Mouse (Mus musculus) c-Kit-positive CD71-negative TER-119-negative erythroid progenitor cells, embryonic 14.5 days (primary cell): ENCODE results near the gene Zfp513.
"Not testable (repeated sequence)": the region's sequence is repeated elsewhere in the genome, so short reads cannot be mapped to it uniquely, and the experiment has no call there.

Experiments used
- DNase-seq: peaks from one replicate; pipeline ENCODE4 v3.0.0-alpha.2; 2013; ENCODE audit warnings: low read depth

The Zfp513 gene

DNA sequence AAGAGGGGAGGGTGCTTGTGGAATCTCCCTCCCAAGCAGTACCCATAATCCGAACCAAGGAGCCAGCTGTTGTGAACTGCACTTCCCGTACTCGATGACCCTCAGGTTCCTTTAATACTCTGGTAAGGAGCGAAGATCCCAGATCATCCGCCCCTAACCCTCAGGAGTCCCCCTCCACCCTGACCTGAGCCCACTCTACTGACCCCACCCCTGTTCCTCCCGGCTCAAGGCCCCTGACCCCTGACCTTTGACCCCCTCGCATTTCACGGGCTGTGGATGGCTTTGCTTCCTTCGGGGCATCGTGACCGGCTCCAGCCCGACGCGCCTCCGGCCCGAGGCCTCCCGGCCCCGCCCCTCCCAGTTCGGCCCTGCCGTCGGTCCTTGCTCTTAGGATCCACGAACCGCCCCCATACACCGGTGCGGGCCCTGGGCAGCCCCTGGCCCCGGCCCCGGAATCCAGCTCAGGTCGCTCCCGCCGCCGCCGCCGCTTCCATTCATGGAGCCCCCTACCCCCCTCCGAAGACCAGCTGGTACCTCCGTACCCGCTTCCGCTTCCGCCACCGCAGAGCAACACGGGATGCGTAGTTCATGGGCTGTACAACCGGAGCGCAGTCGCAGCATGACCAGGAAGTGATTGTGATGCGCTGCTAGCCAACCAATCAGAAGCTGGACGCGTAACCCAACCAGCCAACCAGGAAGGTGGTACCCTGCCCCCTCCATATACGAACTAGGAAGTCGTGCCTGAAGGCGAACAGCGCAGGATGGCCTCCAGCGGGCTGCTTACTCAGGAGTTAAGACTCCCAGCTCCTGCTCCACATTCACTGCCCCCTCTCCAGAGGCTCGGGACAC lies at the start of gene Zfp513:
Gene Zfp513, minus strand, starts transcription at position 562 of the 849 bp plus-strand sequence.
- peak; percentile 94 for DNase-seq

DNA sequence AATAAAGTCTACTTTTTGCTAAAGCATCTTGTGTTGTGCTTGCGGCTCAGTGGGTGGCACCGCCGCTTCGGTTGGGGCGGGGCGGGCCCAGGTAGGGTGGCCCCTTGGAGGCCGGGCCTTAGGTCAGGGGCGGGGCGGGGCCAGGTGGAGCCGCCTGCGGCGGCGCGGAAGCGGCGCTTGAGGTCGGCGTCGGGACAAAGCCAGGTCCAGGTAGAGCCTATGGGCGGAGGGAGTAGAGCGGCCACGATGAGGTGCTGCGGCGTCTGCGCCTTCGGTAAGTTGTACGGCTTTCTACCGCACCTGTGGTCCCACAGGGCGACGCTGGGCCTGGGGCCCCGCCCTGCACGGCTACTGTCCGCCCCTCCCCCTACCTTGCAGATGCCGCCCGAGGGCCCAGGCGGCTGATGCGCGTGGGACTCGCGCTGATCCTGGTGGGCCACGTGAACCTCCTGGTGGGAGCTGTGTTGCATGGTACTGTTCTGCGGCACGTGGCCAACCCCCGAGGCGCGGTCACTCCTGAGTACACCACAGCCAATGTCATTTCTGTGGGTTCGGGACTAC lies 49.5 kb upstream of the Zfp513 start, which contains the start of gene Krtcap3:
Gene Krtcap3, plus strand, starts transcription at position 151 of the 561 bp plus-strand sequence.
- no peak for DNase-seq

DNA sequence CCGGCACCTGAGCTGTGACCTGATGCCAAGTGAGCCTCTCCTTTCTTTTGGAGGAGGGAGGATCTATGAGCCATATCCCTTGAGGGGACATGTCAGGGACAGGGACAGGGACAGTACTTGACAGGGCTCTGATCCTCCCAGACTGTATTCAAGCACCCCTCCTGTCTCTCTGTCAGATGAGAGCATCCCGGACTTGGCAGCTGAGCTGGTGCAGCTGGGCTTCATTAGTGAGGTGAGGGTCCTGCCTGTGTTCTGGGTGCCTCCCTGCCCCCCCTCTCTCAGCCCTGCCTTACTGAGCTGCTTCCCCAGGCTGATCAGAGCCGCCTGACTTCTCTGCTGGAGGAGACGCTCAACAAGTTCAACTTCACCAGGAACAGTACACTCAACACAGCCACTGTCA lies 48.6 kb upstream of the Zfp513 start:
- no peak for DNase-seq

DNA sequence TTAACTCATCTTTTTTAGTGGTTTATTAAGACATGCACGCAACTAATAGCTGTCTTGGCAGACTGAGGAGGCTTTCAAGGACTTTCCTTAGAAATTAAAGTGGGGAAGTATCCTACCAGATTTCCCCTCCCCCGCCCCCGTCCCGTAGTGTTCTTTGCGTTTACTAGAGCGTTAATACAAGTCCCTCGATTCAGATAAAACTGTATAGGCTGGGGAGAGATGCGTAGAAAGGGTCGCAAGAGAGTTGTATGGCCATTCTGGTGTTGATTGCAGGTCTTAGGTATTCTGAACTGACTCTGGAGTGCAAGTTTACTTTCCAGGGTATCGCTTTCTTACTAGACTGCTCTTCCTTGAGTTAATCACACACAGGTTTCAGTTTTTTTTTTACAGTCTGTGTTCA lies 40.1 kb upstream of the Zfp513 start:
- DNase-seq = no peak

GRCm38 (mm10) chr5:31241522-31242034 lies 39.5 kb upstream of the Zfp513 start:
- DNase-seq = no peak

DNA sequence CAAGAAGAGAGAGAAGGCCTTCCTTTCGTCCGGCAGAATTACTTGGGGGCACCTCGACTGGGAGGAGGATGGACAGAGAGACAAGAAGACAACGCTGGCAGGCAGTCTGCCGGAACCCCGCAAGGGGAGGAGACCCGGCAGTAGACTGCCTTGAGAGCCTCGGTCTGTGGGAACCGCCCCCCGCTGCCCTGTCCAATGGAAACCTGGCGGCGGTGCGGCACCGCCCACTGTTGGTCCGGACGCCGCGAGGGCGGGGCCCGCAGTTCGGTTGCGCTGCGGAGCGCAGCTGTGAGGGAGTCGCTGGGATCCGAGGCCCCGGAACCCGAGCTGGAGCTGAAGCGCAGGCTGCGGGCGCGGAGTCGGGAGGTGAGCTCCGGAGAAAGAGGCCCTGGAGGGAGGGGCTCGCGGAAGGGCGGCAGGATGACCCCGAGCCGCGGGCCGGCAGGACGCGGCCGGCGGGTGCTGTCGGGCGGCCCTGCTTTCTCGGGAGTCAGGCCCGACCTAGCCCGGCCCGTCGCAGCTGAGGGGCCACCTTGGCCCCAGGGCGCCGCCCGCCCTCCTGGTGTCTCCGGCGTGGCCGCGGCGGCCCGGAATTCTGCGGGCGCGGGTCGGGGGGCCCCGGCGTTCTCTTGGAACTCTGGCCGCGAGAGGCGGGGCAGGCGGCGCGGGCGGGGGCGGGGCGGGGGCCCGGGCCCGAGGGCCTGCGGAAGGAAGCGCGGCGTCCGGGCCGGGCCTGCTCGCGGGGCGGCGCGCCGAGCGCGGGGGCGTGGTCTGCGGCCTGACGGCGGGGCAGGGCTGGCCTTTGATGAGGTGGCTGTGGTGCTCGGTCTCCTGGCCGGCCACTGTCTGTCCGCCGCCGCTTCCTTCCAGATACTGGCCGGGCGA lies 38.8 kb upstream of the Zfp513 start, which contains the start of the genes Nrbp1 and Gm9970:
Gene Nrbp1, plus strand, starts transcription at position 228 of the 885 bp plus-strand sequence.
Gene Gm9970, minus strand, starts transcription at position 596 of the 885 bp plus-strand sequence.
- DNase-seq = peak; percentile 90

- no peak for DNase-seq
Observed at GRCm38 (mm10) chr5:31226641-31227040, 24.5 kb upstream of the Zfp513 start.

GRCm38 (mm10) chr5:31222696-31223095 lies 20.6 kb upstream of the Zfp513 start:
- no peak for DNase-seq

DNA sequence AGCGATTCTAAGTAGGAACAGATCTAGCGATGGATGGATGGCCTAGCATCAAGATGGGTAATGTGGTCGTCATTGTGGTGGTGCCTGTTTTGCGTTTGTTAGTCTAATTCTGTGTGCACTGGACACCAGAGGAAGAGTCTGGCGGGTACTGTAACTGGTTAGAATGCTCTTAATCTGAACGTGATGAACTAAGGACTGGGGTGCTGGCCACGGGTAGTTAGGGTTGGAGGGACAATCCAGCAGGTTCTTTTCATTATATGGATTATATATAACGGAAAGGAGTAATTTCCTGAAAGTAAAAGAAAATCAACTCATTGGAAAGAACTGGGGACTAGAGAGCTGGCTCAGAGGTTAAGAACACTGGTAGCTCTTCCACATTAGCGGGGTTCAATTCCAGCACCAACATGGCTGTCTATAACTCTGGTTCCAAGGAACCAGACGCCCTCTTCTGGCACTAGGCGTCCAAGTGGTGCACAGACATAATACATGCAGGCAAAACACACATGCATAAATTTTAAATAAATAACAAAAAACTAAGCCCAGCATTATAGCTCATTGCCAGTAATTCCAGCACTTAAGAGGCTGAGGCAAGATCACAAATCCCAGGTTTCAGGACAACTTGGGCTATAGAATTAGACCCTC lies 19.3 kb upstream of the Zfp513 start:
- DNase-seq = peak; percentile 51

GRCm38 (mm10) chr5:31220448-31221303 lies 18.6 kb upstream of the Zfp513 start, which contains the start of gene Ppm1g:
TSS of gene Ppm1g (minus strand) at chr5:31220687.
- DNase-seq = peak; percentile 87

- peak; percentile 30 for DNase-seq
Observed at GRCm38 (mm10) chr5:31219911-31220447, 17.9 kb upstream of the Zfp513 start.

DNA sequence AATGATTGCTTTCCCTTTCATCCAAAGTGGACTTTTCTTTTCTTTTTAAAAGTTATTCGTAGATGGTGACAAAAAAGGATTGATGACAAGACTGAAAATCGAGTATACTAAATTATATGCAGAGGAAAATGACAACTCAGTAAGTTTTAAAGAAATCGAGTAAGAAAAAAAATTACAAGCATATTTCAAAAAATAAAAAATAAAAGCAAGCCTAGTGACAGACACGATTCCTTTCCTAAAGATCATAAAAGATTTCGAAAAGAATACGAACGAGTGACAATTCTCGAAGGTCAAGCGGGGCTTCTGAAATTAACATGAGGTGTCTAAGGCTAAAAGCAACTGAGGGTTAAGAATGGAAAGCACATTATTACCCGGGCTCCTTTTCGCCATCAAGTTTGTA lies 17.4 kb upstream of the Zfp513 start:
- DNase-seq = no peak

- peak; percentile 49 for DNase-seq
Observed at GRCm38 (mm10) chr5:31219070-31219469, 17.0 kb upstream of the Zfp513 start.

GRCm38 (mm10) chr5:31218294-31218693 lies 16.2 kb upstream of the Zfp513 start:
- no peak for DNase-seq

GRCm38 (mm10) chr5:31216554-31216953 lies 14.5 kb upstream of the Zfp513 start:
- not testable (repeated sequence) for DNase-seq

- no peak for DNase-seq
Observed at GRCm38 (mm10) chr5:31204421-31204820, 2.3 kb upstream of the Zfp513 start.

GRCm38 (mm10) chr5:31203866-31204265 lies 1.8 kb upstream of the Zfp513 start:
- no peak for DNase-seq

GRCm38 (mm10) chr5:31202933-31203332 lies 830 bp upstream of the Zfp513 start:
- DNase-seq = no peak

DNA sequence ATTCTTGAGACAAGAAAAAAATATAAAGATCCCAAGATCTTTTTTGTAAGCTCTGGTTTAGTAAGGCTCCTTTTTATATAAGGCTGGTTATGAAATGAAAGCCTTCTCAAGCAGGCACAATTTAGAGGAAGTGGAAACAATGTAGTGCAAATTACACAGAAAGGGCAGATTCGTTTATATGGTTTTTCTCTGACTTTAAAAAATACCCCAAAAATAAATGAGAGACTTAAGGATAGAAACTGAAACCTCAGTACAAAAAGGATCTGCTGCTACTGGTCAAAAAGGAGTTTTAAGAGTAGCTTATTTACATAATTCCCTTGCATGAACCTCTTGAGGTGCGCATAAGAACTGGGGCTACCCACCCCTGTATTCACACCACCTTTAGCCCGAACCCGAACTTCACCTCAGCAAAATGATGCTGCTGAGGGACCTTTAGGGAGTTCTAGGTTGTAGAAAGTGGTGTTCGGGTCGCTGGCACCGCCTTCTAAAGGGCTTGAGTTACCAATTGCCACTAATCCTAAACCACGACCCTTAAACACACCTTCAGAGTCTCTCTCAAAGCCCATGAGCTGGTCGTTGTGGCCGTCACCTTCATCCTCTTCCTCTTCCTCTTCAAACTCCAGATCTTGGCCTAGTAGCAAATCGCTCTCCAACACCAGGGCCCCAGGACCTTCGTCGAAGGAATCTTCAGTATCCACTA lies 911 bp downstream of the Zfp513 start:
- DNase-seq = no peak
